Mouse (Mus musculus): ENCODE results near the gene Gipc2.

DNA sequence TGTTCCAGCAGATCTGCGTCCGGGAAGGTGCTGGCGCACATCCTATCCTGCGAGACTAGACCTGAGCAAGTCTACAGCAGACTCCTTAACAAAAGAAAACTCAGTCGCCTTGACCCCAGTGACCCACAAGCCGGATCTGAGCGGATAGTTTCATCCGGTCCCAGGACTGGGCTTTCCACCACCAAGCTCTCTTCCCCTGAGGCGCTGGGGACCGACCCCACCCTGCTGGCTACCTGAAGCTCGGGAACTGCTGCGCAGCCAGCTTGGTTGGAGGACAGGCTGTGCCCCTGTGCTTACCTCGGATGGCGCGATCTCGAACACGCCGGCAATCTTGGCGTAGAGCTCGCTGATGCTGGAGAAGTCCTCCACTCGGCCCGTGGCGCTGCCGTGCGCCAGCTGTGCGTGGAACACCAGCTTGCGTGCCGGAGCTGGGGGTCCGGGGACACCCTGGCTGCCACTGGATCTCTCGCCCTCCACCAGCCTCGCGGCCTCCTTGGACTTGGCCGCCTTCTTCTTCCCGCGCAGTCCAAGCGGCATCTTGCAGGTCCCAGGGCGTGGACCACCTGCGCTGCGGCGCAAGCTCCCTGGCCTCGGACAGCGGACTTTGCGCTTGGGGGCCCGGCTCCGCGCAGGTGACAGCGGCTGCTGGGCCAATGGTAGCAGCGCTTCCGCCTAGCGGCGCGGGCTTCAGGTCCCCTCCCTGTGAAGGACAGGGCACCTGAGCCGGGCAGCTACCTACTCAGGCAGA, 505 bp downstream of the Gipc2 start:
- TF ChIP-seq CTCF (IDR thresholded peaks at IDR 0.05; ENCODE audit: low read depth, low read length) (no peak), POLR2AphosphoS5 (IDR thresholded peaks at IDR 0.05; ENCODE audit: insufficient replicate concordance, low read depth, low read length) (no peak), GATA1 (IDR thresholded peaks at IDR 0.05; ENCODE audit: borderline replicate concordance, low read length) (no peak), GATA2 (IDR thresholded peaks at IDR 0.05; ENCODE audit: borderline replicate concordance, low read depth, low read length) (no peak), TAL1 (conservative IDR thresholded peaks at IDR 0.05; ENCODE audit: low read depth, low read length) (no peak)

All from G1E (cell line).